Mouse (Mus musculus): ENCODE measurements around the gene Zfp473.

GRCm38 (mm10) chr7:44744270-44744669 is 6.6 kb downstream of the Zfp473 start:
- TF ChIP-seq CTCF (IDR thresholded peaks at IDR 0.05; ENCODE audit: control insufficient read depth, insufficient read depth, low read length) (no peak), POLR2A (IDR thresholded peaks at IDR 0.05; ENCODE audit: borderline replicate concordance, control insufficient read depth, low read depth, low read length) (no peak)

All from bone marrow, adult 2 months (tissue).